Mouse (Mus musculus) heart, postnatal 0 days (tissue): ENCODE measurements at regions not wholly inside any gene's neighbourhood (a gene's known extent, or its start where the extent isn't known, plus 50 kb on each side); places are given as distances from the start of the nearest gene placed in this dataset.
A peak's percentile ranks its signal among the peaks of the same experiment; 100 is the strongest.

ENCODE experiments used
- ATAC-seq: fragments of 200-750 bp; cut with Nextera tagmentation; 2 replicates; pipeline ENCODE4 v1.8.0; 2017; ENCODE audit warnings: low read depth, moderate number of reproducible peaks, moderate library complexity; ENCODE audit not compliant: insufficient read depth
- DNase-seq: peaks from one replicate; pipeline ENCODE4 v3.0.0-alpha.2; 2016; ENCODE audit warnings: low spot score
- H3K27ac ChIP-seq: fragments of 300-500 bp; sonication (generic); 2 replicates; pipeline ENCODE4 v1.5.1; 2014; ENCODE audit warnings: low read depth, mild to moderate bottlenecking
- H3K27me3 ChIP-seq: fragments of 300-500 bp; sonication (generic); 2 replicates; pipeline ENCODE4 v1.6.1; 2014; ENCODE audit warnings: low read length, mixed read lengths; ENCODE audit not compliant: control insufficient read depth, insufficient read depth
- H3K36me3 ChIP-seq: fragments of 300-500 bp; sonication (generic); replicated peaks from 2 replicates; pipeline ENCODE4 v1.6.1; 2014; ENCODE audit warnings: low read length, mixed read lengths; ENCODE audit not compliant: control insufficient read depth, insufficient read depth
- H3K4me1 ChIP-seq: fragments of 300-500 bp; sonication (generic); 2 replicates; pipeline ENCODE4 v1.6.1; 2014; ENCODE audit warnings: antibody characterized with exemption; ENCODE audit not compliant: control insufficient read depth, insufficient read depth
- H3K4me2 ChIP-seq: fragments of 300-500 bp; sonication (generic); 2 replicates; pipeline ENCODE4 v1.6.1; 2014; ENCODE audit warnings: low read depth, mild to moderate bottlenecking, low read length, moderate library complexity
- H3K4me3 ChIP-seq: fragments of 300-500 bp; sonication (generic); 2 replicates; pipeline ENCODE4 v1.5.1; 2014; ENCODE audit warnings: low read depth, low read length
- H3K9ac ChIP-seq: fragments of 300-500 bp; sonication (generic); replicated peaks from 2 replicates; pipeline ENCODE4 v1.6.1; 2014; ENCODE audit warnings: low read depth, low read length, mixed read lengths
- H3K9me3 ChIP-seq: fragments of 300-500 bp; sonication (generic); replicated peaks from 2 replicates; pipeline ENCODE4 v1.6.1; 2016; ENCODE audit warnings: low read length; ENCODE audit not compliant: control insufficient read depth
- CTCF ChIP-seq: IDR thresholded peaks from 2 replicates; pipeline ENCODE4 v1.5.1; 2016; ENCODE audit warnings: antibody characterized with exemption, control low read depth, low read depth
- EP300 ChIP-seq: IDR thresholded peaks from 2 replicates; pipeline ENCODE4 v1.6.1; 2016; ENCODE audit warnings: antibody characterized with exemption, low read depth
- WGBS: fragments of 180-500 bp; shearing (Covaris S2); extraction: QIAGEN DNeasy Blood & Tissue Kit; methylation state at CpG from one replicate; pipeline ENCODE4 v1.1.7; 2014; 5-methylcytosine and 5-hydroxymethylcytosine counted together

DNA sequence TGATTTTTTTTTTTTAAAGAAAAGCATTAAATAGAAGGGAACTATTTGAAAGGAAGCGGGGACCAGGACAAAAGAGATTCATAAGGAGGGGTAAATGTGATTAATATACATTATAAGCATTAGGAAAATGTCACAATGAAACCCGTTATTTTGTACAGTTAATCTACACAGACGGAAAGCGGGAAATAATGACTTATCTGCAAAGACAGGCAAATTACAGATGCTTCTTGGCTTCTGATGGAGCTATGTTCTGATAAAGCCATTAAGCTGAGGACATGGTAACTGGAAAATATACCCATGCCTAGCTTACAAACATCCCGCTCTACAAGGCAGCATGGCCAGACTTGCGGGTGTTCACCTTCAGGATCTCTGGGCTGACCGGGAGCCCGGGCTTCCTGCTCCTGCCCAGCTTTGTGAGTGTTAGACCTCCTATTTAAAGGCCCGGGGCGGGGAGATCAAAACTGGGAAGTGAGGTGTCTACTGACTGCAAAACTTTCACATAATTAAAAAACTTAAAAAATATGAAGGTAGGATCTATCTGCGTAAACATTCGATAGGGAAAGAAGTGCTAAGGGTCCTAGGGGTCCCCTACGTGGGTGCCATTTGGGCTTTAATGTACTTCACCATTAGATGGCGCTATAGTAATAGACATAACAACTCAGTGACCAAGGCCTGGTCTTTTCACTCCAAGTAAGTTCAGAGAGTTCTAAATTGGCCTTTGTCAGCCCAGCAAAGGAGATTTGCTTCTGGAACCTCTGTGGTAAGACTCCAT, 55.5 kb upstream of the Ahctf1 start:
- H3K27ac ChIP-seq, result no peak overlapping the region
- no peak overlapping the region for H3K9ac ChIP-seq
- 0 out of 2 replicates have a peak, but pooled peaks have one; percentile 49 for ATAC-seq
- H3K36me3 ChIP-seq, result no peaks in the 10 kb centered on the region
- no peaks in the 10 kb centered on the region for H3K9me3 ChIP-seq
- H3K4me3 ChIP-seq, result no peak overlapping the region
- DNase-seq, result peak; percentile 79
- no peaks in the 10 kb centered on the region for H3K4me1 ChIP-seq
- WGBS, result 35% methylated on average over 14 of the region's 14 CpGs
- no peak for TF ChIP-seq EP300
- peak; percentile 73 for TF ChIP-seq CTCF
- H3K27me3 ChIP-seq, result no peaks in the 10 kb centered on the region
- 0 out of 2 replicates have a peak overlapping the region, but pooled peaks have one; percentile 13 for H3K4me2 ChIP-seq

DNA sequence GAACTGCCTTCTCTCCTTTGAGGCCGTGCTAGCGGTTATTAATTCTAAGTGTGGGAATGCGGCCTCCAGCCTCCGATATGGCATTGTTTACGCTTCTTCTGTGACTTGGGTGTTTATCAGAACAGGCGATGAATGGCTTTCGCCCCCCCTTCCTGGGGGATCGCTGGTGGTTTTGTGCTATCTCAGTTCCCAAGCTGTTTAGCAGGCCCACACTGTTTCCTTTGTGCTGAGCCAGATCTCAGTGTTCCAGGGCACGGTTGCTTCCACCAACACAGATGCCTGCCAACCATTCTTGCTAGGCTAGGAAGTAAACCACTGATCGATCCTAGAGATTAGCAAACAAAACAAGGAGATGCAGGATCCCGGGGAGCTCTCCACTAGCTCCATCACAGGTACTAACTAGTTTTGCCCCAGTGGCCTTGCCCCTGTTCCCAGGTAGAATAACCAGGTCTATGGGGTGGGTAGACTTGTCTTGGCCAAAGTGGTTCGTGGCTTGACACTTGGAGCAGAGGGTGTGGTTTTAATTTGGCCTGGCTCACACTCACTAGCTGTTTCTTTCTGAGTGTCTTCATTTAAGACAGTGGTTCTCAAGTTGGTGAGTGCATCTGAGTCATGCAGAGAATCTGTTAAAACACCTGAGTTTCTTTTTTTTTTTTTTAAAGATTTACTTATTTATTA, 50.9 kb upstream of the Ahctf1 start:
- H3K4me2 ChIP-seq, result no peak overlapping the region
- no peak overlapping the region; the same call in 1 of the 2 replicates for H3K27ac ChIP-seq
- 34% methylated on average over 12 of the region's 12 CpGs for WGBS
- TF ChIP-seq CTCF (no peak), EP300 (no peak)
- ATAC-seq (no peak), DNase-seq (no peak)
- H3K9ac ChIP-seq, result no peak overlapping the region
- no peaks in the 10 kb centered on the region for H3K36me3 ChIP-seq
- no peaks in the 10 kb centered on the region for H3K27me3 ChIP-seq
- H3K4me1 ChIP-seq, result no peaks in the 10 kb centered on the region
- H3K9me3 ChIP-seq, result no peaks in the 10 kb centered on the region
- no peak overlapping the region for H3K4me3 ChIP-seq
